Mouse (Mus musculus) ES-E14 (cell line): ENCODE measurements at regions not wholly inside any gene's neighbourhood (a gene's known extent, or its start where the extent isn't known, plus 50 kb on each side); places are given as distances from the start of the nearest gene placed in this dataset.

ENCODE experiments used
- DNase-seq: peaks from one replicate; pipeline ENCODE4 v3.0.0-alpha.2; 2013; ENCODE audit warnings: low read depth, low spot score
- H3K27ac ChIP-seq: 2 replicates; pipeline ENCODE4 v1.5.1; 2012; ENCODE audit warnings: low read depth, mild to moderate bottlenecking, low read length, moderate library complexity, mixed read lengths; ENCODE audit not compliant: poor library complexity, insufficient read depth, severe bottlenecking
- H3K36me3 ChIP-seq: 2 replicates; pipeline ENCODE4 v1.6.1; 2012; ENCODE audit warnings: mild to moderate bottlenecking, low read length, moderate library complexity, mixed read lengths; ENCODE audit not compliant: control insufficient read depth, poor library complexity, insufficient read depth, severe bottlenecking
- H3K4me1 ChIP-seq, 2 experiments: fragments of 150-350 bp in 1 of 2; sonication (generic) in 1 of 2; 2 replicates each; pipeline ENCODE4 v1.6.1; 2012; ENCODE audit warnings: low read length in 2 of 2, mild to moderate bottlenecking in 1 of 2, mixed read lengths in 1 of 2; ENCODE audit not compliant: control insufficient read depth in 2 of 2, insufficient read depth in 2 of 2, poor library complexity in 1 of 2
- H3K4me3 ChIP-seq, 2 experiments: fragments of 150-350 bp in 1 of 2; sonication (generic) in 1 of 2; 2 replicates each; pipeline ENCODE4 v1.5.1; 2012; ENCODE audit warnings: low read length in 2 of 2, low read depth in 1 of 2, mild to moderate bottlenecking in 1 of 2, mixed read lengths in 1 of 2; ENCODE audit not compliant: insufficient read depth in 1 of 2, poor library complexity in 1 of 2, severe bottlenecking in 1 of 2
- H3K9ac ChIP-seq: 2 replicates; pipeline ENCODE4 v1.6.1; 2012; ENCODE audit warnings: low read depth, mild to moderate bottlenecking, low read length, mixed read lengths; ENCODE audit not compliant: poor library complexity, insufficient read depth, severe bottlenecking
- H3K9me3 ChIP-seq: fragments of 150-350 bp; sonication (generic); 2 replicates; pipeline ENCODE4 v1.6.1; 2012; ENCODE audit warnings: low read depth, mild to moderate bottlenecking, low read length; ENCODE audit not compliant: control insufficient read depth, insufficient read depth
- CHD2 ChIP-seq: IDR thresholded peaks from 2 replicates; pipeline ENCODE4 v1.6.1; 2014; ENCODE audit warnings: mild to moderate bottlenecking, low read depth, low read length, inconsistent platforms
- HCFC1 ChIP-seq: IDR thresholded peaks from 2 replicates; pipeline ENCODE4 v1.6.1; 2012; ENCODE audit warnings: low read length, inconsistent platforms, borderline replicate concordance; ENCODE audit not compliant: insufficient read depth
- MAFK ChIP-seq: IDR thresholded peaks from 2 replicates; pipeline ENCODE4 v1.6.1; 2014; ENCODE audit warnings: mild to moderate bottlenecking, low read depth, low read length, inconsistent platforms; ENCODE audit not compliant: insufficient read depth
- ZC3H11A ChIP-seq: IDR thresholded peaks from 2 replicates; pipeline ENCODE4 v1.6.1; 2012; ENCODE audit warnings: low read depth, mild to moderate bottlenecking, inconsistent platforms, low read length, borderline replicate concordance
- ZNF384 ChIP-seq: IDR thresholded peaks from 2 replicates; pipeline ENCODE4 v1.6.1; 2012; ENCODE audit warnings: low read depth, low read length, inconsistent platforms
- in situ Hi-C, 2 experiments: fragments of 600-800 bp; cut with MboI; formaldehyde crosslinking; loops; one replicate each; pipeline ENCODE4 v1.15.1; 2025; ENCODE audit warnings: low sequenced_read_pairs in 2 of 2, inconsistent platforms in 1 of 2; ENCODE audit not compliant: unreplicated experiment in 2 of 2

DNA sequence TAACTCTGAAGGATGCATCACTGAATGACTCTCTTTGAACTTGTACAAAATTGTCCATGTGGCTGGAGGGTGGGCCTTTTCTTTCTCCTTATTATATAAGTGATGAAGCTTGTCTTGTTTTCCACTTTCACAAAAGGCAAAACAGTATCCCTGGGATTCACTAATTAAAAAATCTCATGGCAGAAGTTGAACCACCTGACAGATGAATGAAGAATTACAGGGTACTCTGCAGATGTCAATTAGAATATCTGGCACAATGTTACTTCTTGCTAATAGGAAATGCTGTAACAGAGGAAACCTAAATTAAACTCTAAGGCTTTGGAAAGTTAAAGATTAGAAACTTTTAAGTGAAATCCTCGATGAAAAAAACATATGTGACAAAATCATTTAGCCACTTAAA, 379.2 kb upstream of the St8sia4 start:
- no peaks in the 10 kb centered on the region for H3K4me1 ChIP-seq
- H3K27ac ChIP-seq: no peak overlapping the region
- DNase-seq: no peak
- TF ChIP-seq MAFK (no peak), ZC3H11A (no peak), CHD2 (no peak)
- no peaks in the 10 kb centered on the region for H3K36me3 ChIP-seq
- no peak overlapping the region for H3K4me3 ChIP-seq
- in situ Hi-C loops: no loop called here
- H3K9me3 ChIP-seq: no peaks in the 10 kb centered on the region
- H3K9ac ChIP-seq: no peak overlapping the region

DNA sequence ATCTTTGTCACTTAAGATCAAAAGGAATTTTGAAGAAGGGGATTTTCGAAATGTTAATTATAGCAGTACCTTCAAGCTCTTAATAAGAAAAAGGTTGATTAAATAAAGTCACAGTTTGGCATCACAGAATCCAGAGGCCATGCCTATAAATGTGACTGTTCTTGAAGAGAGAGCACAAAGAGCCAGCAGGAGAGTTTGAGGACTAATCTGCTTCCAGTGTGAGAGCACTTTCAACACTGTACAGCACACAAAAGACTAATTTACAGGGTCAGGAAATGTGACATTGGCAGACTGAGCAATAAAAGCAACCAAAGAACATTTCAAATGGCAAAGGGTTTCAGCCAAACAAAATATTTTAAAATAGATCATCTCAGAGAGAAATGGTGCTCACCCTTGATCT, 352.1 kb upstream of the St8sia4 start:
- DNase-seq: no peak
- in situ Hi-C loops: no loop called here
- Histone ChIP-seq H3K4me3 (no peak overlapping the region), H3K9me3 (no peaks in the 10 kb centered on the region), H3K9ac (no peak overlapping the region), H3K27ac (no peak overlapping the region), H3K36me3 (no peaks in the 10 kb centered on the region), H3K4me1 (no peaks in the 10 kb centered on the region)
- TF ChIP-seq ZNF384 (no peak), HCFC1 (no peak), ZC3H11A (no peak), CHD2 (no peak), MAFK (no peak)

DNA sequence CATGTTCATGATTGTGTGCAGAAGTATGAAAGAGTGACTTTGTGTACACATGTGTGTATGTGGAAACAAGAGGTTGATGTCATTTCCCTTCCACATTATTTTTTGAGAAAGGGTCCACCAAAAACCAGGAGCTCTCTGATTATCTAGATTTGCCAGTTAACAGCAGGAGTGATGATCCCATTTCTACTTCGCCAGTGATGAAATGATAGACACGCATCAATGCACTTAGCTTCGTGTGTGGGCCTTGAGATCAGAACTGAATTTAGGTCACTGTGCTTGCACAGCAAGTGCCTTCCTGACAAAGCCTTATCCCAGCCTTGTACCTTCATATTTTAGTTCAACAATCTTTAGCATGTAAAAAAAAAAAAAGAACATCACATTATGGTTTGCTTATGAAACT, 342.1 kb upstream of the St8sia4 start:
- DNase-seq: no peak
- no peak overlapping the region for H3K9ac ChIP-seq
- TF ChIP-seq ZC3H11A (no peak), MAFK (no peak), HCFC1 (no peak)
- H3K4me3 ChIP-seq: no peak overlapping the region
- H3K9me3 ChIP-seq: no peaks in the 10 kb centered on the region
- no peaks in the 10 kb centered on the region for H3K4me1 ChIP-seq
- no peaks in the 10 kb centered on the region for H3K36me3 ChIP-seq
- no peak overlapping the region for H3K27ac ChIP-seq
- in situ Hi-C loops: no loop called here

DNA sequence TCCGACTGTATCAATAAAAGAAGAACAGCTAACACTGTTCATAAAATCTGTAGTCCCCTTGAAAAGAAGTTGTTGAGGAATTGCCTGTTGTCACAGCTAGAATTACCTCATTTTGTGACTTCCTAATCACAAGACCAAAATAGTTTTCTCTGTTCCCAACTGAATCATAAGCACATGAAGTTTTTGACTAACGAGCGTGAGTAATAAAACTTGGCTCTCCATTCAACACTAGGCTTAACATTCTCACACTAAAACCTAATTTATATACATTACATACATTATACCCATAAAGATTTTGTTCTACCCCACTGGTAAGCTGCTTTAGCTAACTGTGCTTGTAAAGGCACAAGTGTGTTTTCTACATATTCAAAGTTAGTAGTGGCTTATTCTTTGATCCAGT, 335.7 kb upstream of the St8sia4 start:
- no peaks in the 10 kb centered on the region for H3K4me1 ChIP-seq
- no peak for DNase-seq
- no peak overlapping the region for H3K4me3 ChIP-seq
- no peaks in the 10 kb centered on the region for H3K9me3 ChIP-seq
- no peak for TF ChIP-seq ZC3H11A
- no peak for TF ChIP-seq ZNF384
- no peak for TF ChIP-seq HCFC1
- no peak for TF ChIP-seq CHD2
- TF ChIP-seq MAFK: no peak
- H3K27ac ChIP-seq: no peak overlapping the region
- no peak overlapping the region for H3K9ac ChIP-seq
- H3K36me3 ChIP-seq: no peaks in the 10 kb centered on the region
- in situ Hi-C loops: no loop called here

DNA sequence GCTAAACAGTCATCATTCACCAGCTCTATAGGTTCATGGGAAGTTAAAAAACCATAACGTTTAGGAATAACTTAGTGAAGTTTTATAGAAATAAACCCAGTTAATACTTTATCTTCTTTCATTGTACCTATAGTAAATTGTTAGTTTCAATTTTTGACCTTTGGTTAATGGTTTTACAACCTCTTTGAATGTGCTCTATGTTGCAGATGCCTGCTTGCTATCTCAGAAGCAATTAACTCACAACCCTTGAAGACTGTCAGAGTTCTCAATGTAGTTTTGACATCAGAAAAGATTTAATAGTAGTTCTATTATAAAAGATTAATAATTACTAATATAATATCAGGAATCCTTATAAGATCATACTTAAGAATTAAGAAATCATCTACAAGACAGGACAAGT, 294.8 kb upstream of the St8sia4 start:
- in situ Hi-C loops: no loop called here
- Histone ChIP-seq H3K27ac (no peak overlapping the region), H3K9ac (no peak overlapping the region), H3K36me3 (no peaks in the 10 kb centered on the region), H3K4me3 (no peak overlapping the region), H3K4me1 (no peaks in the 10 kb centered on the region), H3K9me3 (no peaks in the 10 kb centered on the region)
- no peak for TF ChIP-seq ZC3H11A
- no peak for TF ChIP-seq ZNF384
- no peak for TF ChIP-seq CHD2
- TF ChIP-seq HCFC1: no peak
- TF ChIP-seq MAFK: no peak
- DNase-seq: no peak
